Mouse (Mus musculus): Measurements from ENCODE around the gene Bbc3. TPM values are rescaled to one million over a fixed set of nuclear protein-coding genes. Genes with fewer than 3 reads are reported as not detected.
A peak's percentile ranks its signal among the peaks of the same experiment; 100 is the strongest.
"Not testable (repeated sequence)": the region's sequence is repeated elsewhere in the genome, so short reads cannot be mapped to it uniquely, and the experiment has no call there.

Gene Bbc3
- polyA plus RNA-seq, 1 experiment from 2014 or later = 5.0 TPM

- WGBS (ENCODE audit: missing documents) = 69% methylated on average over 6 of the region's 6 CpGs
- peak overlapping the region; percentile 97 for H3K27ac ChIP-seq
Measured at GRCm38 (mm10) chr7:16307141-16307540, 1.1 kb upstream of the Bbc3 start.

GRCm38 (mm10) chr7:16308555-16309317 is 543 bp downstream of the Bbc3 start:
- peak overlapping the region; percentile 22 for H3K4me3 ChIP-seq (ENCODE audit: inconsistent target)
- H3K36me3 ChIP-seq (ENCODE audit: inconsistent target) = no peaks in the 10 kb centered on the region
- H3K79me2 ChIP-seq (ENCODE audit: inconsistent target) = peaks cover 27% of the 10 kb centered on the region
- H3K27ac ChIP-seq = peak overlapping the region; percentile 97
- 6% methylated on average over 16 of the region's 16 CpGs for WGBS (ENCODE audit: missing documents)

More at GRCm38 (mm10) chr7:16307141-16307540, 1.1 kb upstream of the Bbc3 start:
- H3K4me3 ChIP-seq (ENCODE audit: inconsistent target); H3K36me3 ChIP-seq (ENCODE audit: inconsistent target): not testable (repeated sequence)
- H3K79me2 ChIP-seq (ENCODE audit: inconsistent target) = peaks cover 22% of the 10 kb centered on the region

GRCm38 (mm10) chr7:16309318-16310019 is 1.3 kb downstream of the Bbc3 start:
- WGBS (ENCODE audit: missing documents) = under 1% methylated on average over 43 of the region's 61 CpGs
- peak overlapping the region; percentile 61 for H3K4me3 ChIP-seq (ENCODE audit: inconsistent target)
- no peaks in the 10 kb centered on the region for H3K36me3 ChIP-seq (ENCODE audit: inconsistent target)
- H3K79me2 ChIP-seq (ENCODE audit: inconsistent target) = peaks cover 31% of the 10 kb centered on the region
- H3K27ac ChIP-seq = peak overlapping the region; percentile 97

GRCm38 (mm10) chr7:16310020-16310520 is 1.9 kb downstream of the Bbc3 start:
- WGBS (ENCODE audit: missing documents) = 1% methylated on average over 39 of the region's 56 CpGs
- H3K4me3 ChIP-seq (ENCODE audit: inconsistent target) = peak overlapping the region; percentile 77
- no peaks in the 10 kb centered on the region for H3K36me3 ChIP-seq (ENCODE audit: inconsistent target)
- H3K27ac ChIP-seq = peak overlapping the region; percentile 91
- H3K79me2 ChIP-seq (ENCODE audit: inconsistent target) = peaks cover 37% of the 10 kb centered on the region

- H3K36me3 ChIP-seq (ENCODE audit: inconsistent target) = no peaks in the 10 kb centered on the region
- H3K4me3 ChIP-seq (ENCODE audit: inconsistent target) = peak overlapping the region; percentile 77
- H3K27ac ChIP-seq = peak overlapping the region; percentile 91
- WGBS (ENCODE audit: missing documents) = under 1% methylated on average over 17 of the region's 31 CpGs
- peaks cover 44% of the 10 kb centered on the region for H3K79me2 ChIP-seq (ENCODE audit: inconsistent target)
Measured at GRCm38 (mm10) chr7:16310521-16311452, 2.6 kb downstream of the Bbc3 start.

GRCm38 (mm10) chr7:16311453-16312004 is 3.3 kb downstream of the Bbc3 start:
- Histone ChIP-seq H3K79me2 (ENCODE audit: inconsistent target) (peaks cover 48% of the 10 kb centered on the region), H3K36me3 (ENCODE audit: inconsistent target) (peaks cover 3% of the 10 kb centered on the region; the same call in 1 of the 2 replicates)

GRCm38 (mm10) chr7:16312011-16312671 is 3.9 kb downstream of the Bbc3 start:
- peaks cover 9% of the 10 kb centered on the region; the same call in 1 of the 2 replicates for H3K36me3 ChIP-seq (ENCODE audit: inconsistent target)
- H3K27ac ChIP-seq = peak overlapping the region; percentile 99
- peak overlapping the region; percentile 79 for H3K4me3 ChIP-seq (ENCODE audit: inconsistent target)
- peaks cover 50% of the 10 kb centered on the region for H3K79me2 ChIP-seq (ENCODE audit: inconsistent target)
- 1% methylated on average over 37 of the region's 49 CpGs for WGBS (ENCODE audit: missing documents)

More at GRCm38 (mm10) chr7:16311453-16312004, 3.3 kb downstream of the Bbc3 start:
- Histone ChIP-seq H3K27ac (peak overlapping the region; percentile 91), H3K4me3 (ENCODE audit: inconsistent target) (peak overlapping the region; percentile 77)
- WGBS (ENCODE audit: missing documents) = 1% methylated on average over 13 of the region's 14 CpGs

- Histone ChIP-seq H3K27ac (peak overlapping the region; percentile 99), H3K36me3 (ENCODE audit: inconsistent target) (peaks cover 14% of the 10 kb centered on the region; the same call in 1 of the 2 replicates), H3K79me2 (ENCODE audit: inconsistent target) (peaks cover 50% of the 10 kb centered on the region), H3K4me3 (ENCODE audit: inconsistent target) (peak overlapping the region; percentile 79)
- 0% methylated on average over 12 of the region's 12 CpGs for WGBS (ENCODE audit: missing documents)
Measured at GRCm38 (mm10) chr7:16312672-16313311, 4.6 kb downstream of the Bbc3 start.

GRCm38 (mm10) chr7:16313481-16314220 is 5.5 kb downstream of the Bbc3 start:
- H3K79me2 ChIP-seq (ENCODE audit: inconsistent target) = peaks cover 50% of the 10 kb centered on the region
- peak overlapping the region; percentile 79 for H3K4me3 ChIP-seq (ENCODE audit: inconsistent target)
- under 1% methylated on average over 59 of the region's 66 CpGs for WGBS (ENCODE audit: missing documents)
- peaks cover 15% of the 10 kb centered on the region; the same call in 1 of the 2 replicates for H3K36me3 ChIP-seq (ENCODE audit: inconsistent target)
- peak overlapping the region; percentile 99 for H3K27ac ChIP-seq

- H3K36me3 ChIP-seq (ENCODE audit: inconsistent target) = peaks cover 15% of the 10 kb centered on the region; the same call in 1 of the 2 replicates
- H3K79me2 ChIP-seq (ENCODE audit: inconsistent target) = peaks cover 50% of the 10 kb centered on the region
- WGBS (ENCODE audit: missing documents) = 45% methylated on average over 10 of the region's 13 CpGs
- H3K27ac ChIP-seq = peak overlapping the region; percentile 68
- peak overlapping the region; percentile 26 for H3K4me3 ChIP-seq (ENCODE audit: inconsistent target)
Measured at GRCm38 (mm10) chr7:16314221-16314775, 6.1 kb downstream of the Bbc3 start.

- H3K27ac ChIP-seq = peak overlapping the region; percentile 68; the same call in 1 of the 2 replicates
- WGBS (ENCODE audit: missing documents) = 57% methylated on average over 4 of the region's 4 CpGs
- H3K79me2 ChIP-seq (ENCODE audit: inconsistent target) = peaks cover 45% of the 10 kb centered on the region
- peaks cover 15% of the 10 kb centered on the region; the same call in 1 of the 2 replicates for H3K36me3 ChIP-seq (ENCODE audit: inconsistent target)
- no peak overlapping the region for H3K4me3 ChIP-seq (ENCODE audit: inconsistent target)
Measured at GRCm38 (mm10) chr7:16315222-16315759, 7.1 kb downstream of the Bbc3 start.

- 95% methylated on average over 10 of the region's 14 CpGs for WGBS (ENCODE audit: missing documents)
- peaks cover 15% of the 10 kb centered on the region; the same call in 1 of the 2 replicates for H3K36me3 ChIP-seq (ENCODE audit: inconsistent target)
- H3K4me3 ChIP-seq (ENCODE audit: inconsistent target) = no peak overlapping the region
- no peak overlapping the region for H3K27ac ChIP-seq
- peaks cover 29% of the 10 kb centered on the region for H3K79me2 ChIP-seq (ENCODE audit: inconsistent target)
Measured at GRCm38 (mm10) chr7:16317094-16317493, 8.9 kb downstream of the Bbc3 start.

Data from macrophage (primary cell).